Mouse (Mus musculus) colon, adult 2 months (tissue): Measurements from ENCODE around the gene Dync1i1. TPM values are rescaled to one million over a fixed set of nuclear protein-coding genes. Genes with fewer than 3 reads are reported as not detected.

Experiments
- polyA plus RNA-seq: library from polyadenylated mRNA; depleted of rRNA; stranded (reverse); fragments of >200 nt; gene quantifications from 2 replicates; pipeline ENCODE4 v1.2.3, GENCODE M21; 2012; rRNA removed

The Dync1i1 gene
- 3.3 and 3.8 TPM in 2 replicates for polyA plus RNA-seq

GRCm38 (mm10) chr6:5725611-5726236 lies at the start of gene Dync1i1:
TSS of gene Dync1i1 (plus strand) at chr6:5725639.

Other genes with a start within 250 kb of the Dync1i1 start
- gene Pdk4, start 229.3 kb upstream of the Dync1i1 start, polyA plus RNA-seq = 12.6 and 18.7 TPM in 2 replicates